Mouse (Mus musculus): ENCODE results near the gene Aox3. TPM values are rescaled to one million over a fixed set of nuclear protein-coding genes. Genes with fewer than 3 reads are reported as not detected.

Gene Aox3
- polyA plus RNA-seq, 1 experiment from 2014 or later, result 1.1 TPM

- H3K4me1 ChIP-seq (ENCODE audit: control insufficient read depth, insufficient read depth, low read length), result no peaks in the 10 kb centered on the region
- 13% methylated on average over 10 of the region's 10 CpGs for WGBS
- no peaks in the 10 kb centered on the region for H3K9me3 ChIP-seq (ENCODE audit: control insufficient read depth, low read length)
- H3K36me3 ChIP-seq (ENCODE audit: control insufficient read depth, insufficient read depth, low read length), result no peaks in the 10 kb centered on the region
- no peak overlapping the region for H3K4me2 ChIP-seq (ENCODE audit: low read depth, severe bottlenecking)
- H3K9ac ChIP-seq (ENCODE audit: low read length), result no peak overlapping the region
- H3K4me3 ChIP-seq (ENCODE audit: low read depth, low read length), result no peak overlapping the region
- ATAC-seq (ENCODE audit: insufficient number of reproducible peaks, low FRiP score, low TSS enrichment, low read depth) (no peak), DNase-seq (ENCODE audit: low spot score) (no peak)
- no peaks in the 10 kb centered on the region for H3K27me3 ChIP-seq (ENCODE audit: control insufficient read depth, insufficient read depth, low read length)
- no peak overlapping the region for H3K27ac ChIP-seq (replicated peaks; ENCODE audit: low read depth, low read length)
Measured at GRCm38 (mm10) chr1:58195541-58195940, 82.6 kb downstream of the Aox3 start.

- Histone ChIP-seq H3K27me3 (ENCODE audit: control insufficient read depth, insufficient read depth, low read length) (no peaks in the 10 kb centered on the region), H3K9ac (ENCODE audit: low read length) (no peak overlapping the region), H3K9me3 (ENCODE audit: control insufficient read depth, low read length) (no peaks in the 10 kb centered on the region), H3K4me1 (ENCODE audit: control insufficient read depth, insufficient read depth, low read length) (no peaks in the 10 kb centered on the region), H3K27ac (replicated peaks; ENCODE audit: low read depth, low read length) (no peak overlapping the region), H3K4me3 (ENCODE audit: low read depth, low read length) (no peak overlapping the region), H3K36me3 (ENCODE audit: control insufficient read depth, insufficient read depth, low read length) (no peaks in the 10 kb centered on the region), H3K4me2 (ENCODE audit: low read depth, severe bottlenecking) (no peak overlapping the region)
- ATAC-seq (ENCODE audit: insufficient number of reproducible peaks, low FRiP score, low TSS enrichment, low read depth) (no peak), DNase-seq (ENCODE audit: low spot score) (no peak)
- 46% methylated on average over 9 of the region's 9 CpGs for WGBS
Measured at GRCm38 (mm10) chr1:58197023-58197422, 84.1 kb downstream of the Aox3 start.

- DNase-seq (ENCODE audit: low spot score) (no peak), ATAC-seq (ENCODE audit: insufficient number of reproducible peaks, low FRiP score, low TSS enrichment, low read depth) (no peak)
- 80% methylated on average over 4 of the region's 4 CpGs for WGBS
- Histone ChIP-seq H3K4me1 (ENCODE audit: control insufficient read depth, insufficient read depth, low read length) (no peaks in the 10 kb centered on the region), H3K4me2 (ENCODE audit: low read depth, severe bottlenecking) (no peak overlapping the region), H3K4me3 (ENCODE audit: low read depth, low read length) (no peak overlapping the region), H3K9me3 (ENCODE audit: control insufficient read depth, low read length) (no peaks in the 10 kb centered on the region), H3K27ac (replicated peaks; ENCODE audit: low read depth, low read length) (no peak overlapping the region), H3K9ac (ENCODE audit: low read length) (no peak overlapping the region), H3K36me3 (ENCODE audit: control insufficient read depth, insufficient read depth, low read length) (no peaks in the 10 kb centered on the region), H3K27me3 (ENCODE audit: control insufficient read depth, insufficient read depth, low read length) (no peaks in the 10 kb centered on the region)
Measured at GRCm38 (mm10) chr1:58198386-58198785, 85.5 kb downstream of the Aox3 start.

GRCm38 (mm10) chr1:58210203-58210602 is 97.3 kb downstream of the Aox3 start, which contains the start of gene Aox4:
Gene Aox4, plus strand, starts transcription at chr1:58210397.
- ATAC-seq (ENCODE audit: insufficient number of reproducible peaks, low FRiP score, low TSS enrichment, low read depth) (no peak), DNase-seq (ENCODE audit: low spot score) (no peak)
- 69% methylated on average over 17 of the region's 17 CpGs for WGBS
- Histone ChIP-seq H3K4me3 (ENCODE audit: low read depth, low read length) (no peak within 1 kb of the TSS), H3K9ac (ENCODE audit: low read length) (no peak within 1 kb of the TSS), H3K4me1 (ENCODE audit: control insufficient read depth, insufficient read depth, low read length) (peaks cover 3% of the 10 kb centered on the region; the same call in 1 of the 2 replicates), H3K27me3 (ENCODE audit: control insufficient read depth, insufficient read depth, low read length) (no peaks in the 10 kb centered on the region), H3K4me2 (ENCODE audit: low read depth, severe bottlenecking) (no peak within 1 kb of the TSS), H3K36me3 (ENCODE audit: control insufficient read depth, insufficient read depth, low read length) (no peaks in the 10 kb centered on the region), H3K27ac (replicated peaks; ENCODE audit: low read depth, low read length) (no peak within 1 kb of the TSS), H3K9me3 (ENCODE audit: control insufficient read depth, low read length) (no peaks in the 10 kb centered on the region)

- no peaks in the 10 kb centered on the region for H3K36me3 ChIP-seq (ENCODE audit: control insufficient read depth, insufficient read depth, low read length)
- H3K9me3 ChIP-seq (ENCODE audit: control insufficient read depth, low read length), result no peaks in the 10 kb centered on the region
- DNase-seq (ENCODE audit: low spot score) (no peak), ATAC-seq (ENCODE audit: insufficient number of reproducible peaks, low FRiP score, low TSS enrichment, low read depth) (no peak)
- H3K9ac ChIP-seq (ENCODE audit: low read length), result no peak overlapping the region
- H3K4me1 ChIP-seq (ENCODE audit: control insufficient read depth, insufficient read depth, low read length), result peaks cover 3% of the 10 kb centered on the region; the same call in 1 of the 2 replicates
- WGBS, result 79% methylated on average over 7 of the region's 7 CpGs
- H3K27me3 ChIP-seq (ENCODE audit: control insufficient read depth, insufficient read depth, low read length), result no peaks in the 10 kb centered on the region
- no peak overlapping the region for H3K4me2 ChIP-seq (ENCODE audit: low read depth, severe bottlenecking)
- no peak overlapping the region for H3K27ac ChIP-seq (replicated peaks; ENCODE audit: low read depth, low read length)
- no peak overlapping the region for H3K4me3 ChIP-seq (ENCODE audit: low read depth, low read length)
Measured at GRCm38 (mm10) chr1:58212805-58213204, 99.9 kb downstream of the Aox3 start.

GRCm38 (mm10) chr1:58213838-58214237 is 100.9 kb downstream of the Aox3 start:
- Histone ChIP-seq H3K27me3 (ENCODE audit: control insufficient read depth, insufficient read depth, low read length) (no peaks in the 10 kb centered on the region), H3K27ac (replicated peaks; ENCODE audit: low read depth, low read length) (no peak overlapping the region), H3K9ac (ENCODE audit: low read length) (no peak overlapping the region), H3K4me1 (ENCODE audit: control insufficient read depth, insufficient read depth, low read length) (peaks cover 3% of the 10 kb centered on the region; the same call in 1 of the 2 replicates), H3K4me3 (ENCODE audit: low read depth, low read length) (no peak overlapping the region), H3K36me3 (ENCODE audit: control insufficient read depth, insufficient read depth, low read length) (no peaks in the 10 kb centered on the region), H3K4me2 (ENCODE audit: low read depth, severe bottlenecking) (no peak overlapping the region), H3K9me3 (ENCODE audit: control insufficient read depth, low read length) (no peaks in the 10 kb centered on the region)
- 73% methylated on average over 5 of the region's 5 CpGs for WGBS
- ATAC-seq (ENCODE audit: insufficient number of reproducible peaks, low FRiP score, low TSS enrichment, low read depth), result no peak
- DNase-seq (ENCODE audit: low spot score), result no peak

GRCm38 (mm10) chr1:58215353-58215752 is 102.4 kb downstream of the Aox3 start:
- no peak overlapping the region for H3K4me3 ChIP-seq (ENCODE audit: low read depth, low read length)
- WGBS, result 92% methylated on average over 4 of the region's 4 CpGs
- H3K4me2 ChIP-seq (ENCODE audit: low read depth, severe bottlenecking), result no peak overlapping the region

GRCm38 (mm10) chr1:58215956-58216532 is 103.1 kb downstream of the Aox3 start:
- H3K4me3 ChIP-seq (ENCODE audit: low read depth, low read length), result no peak overlapping the region
- ATAC-seq (ENCODE audit: insufficient number of reproducible peaks, low FRiP score, low TSS enrichment, low read depth), result no peak
- H3K9ac ChIP-seq (ENCODE audit: low read length), result no peak overlapping the region
- no peak overlapping the region for H3K27ac ChIP-seq (replicated peaks; ENCODE audit: low read depth, low read length)
- H3K4me2 ChIP-seq (ENCODE audit: low read depth, severe bottlenecking), result no peak overlapping the region
- H3K4me1 ChIP-seq (ENCODE audit: control insufficient read depth, insufficient read depth, low read length), result peaks cover 3% of the 10 kb centered on the region; the same call in 1 of the 2 replicates
- DNase-seq (ENCODE audit: low spot score), result no peak
- 90% methylated on average over 7 of the region's 7 CpGs for WGBS
- no peaks in the 10 kb centered on the region for H3K9me3 ChIP-seq (ENCODE audit: control insufficient read depth, low read length)
- no peaks in the 10 kb centered on the region for H3K36me3 ChIP-seq (ENCODE audit: control insufficient read depth, insufficient read depth, low read length)
- no peaks in the 10 kb centered on the region for H3K27me3 ChIP-seq (ENCODE audit: control insufficient read depth, insufficient read depth, low read length)

More at GRCm38 (mm10) chr1:58215353-58215752, 102.4 kb downstream of the Aox3 start:
- Histone ChIP-seq H3K27ac (replicated peaks; ENCODE audit: low read depth, low read length) (no peak overlapping the region), H3K9ac (ENCODE audit: low read length) (no peak overlapping the region), H3K27me3 (ENCODE audit: control insufficient read depth, insufficient read depth, low read length) (no peaks in the 10 kb centered on the region), H3K9me3 (ENCODE audit: control insufficient read depth, low read length) (no peaks in the 10 kb centered on the region), H3K36me3 (ENCODE audit: control insufficient read depth, insufficient read depth, low read length) (no peaks in the 10 kb centered on the region), H3K4me1 (ENCODE audit: control insufficient read depth, insufficient read depth, low read length) (peaks cover 3% of the 10 kb centered on the region; the same call in 1 of the 2 replicates)
- no peak for DNase-seq (ENCODE audit: low spot score)
- ATAC-seq (ENCODE audit: insufficient number of reproducible peaks, low FRiP score, low TSS enrichment, low read depth), result no peak

GRCm38 (mm10) chr1:58221070-58221469 is 108.1 kb downstream of the Aox3 start:
- WGBS, result 74% methylated on average over 6 of the region's 6 CpGs
- no peak overlapping the region for H3K9ac ChIP-seq (ENCODE audit: low read length)
- H3K27ac ChIP-seq (replicated peaks; ENCODE audit: low read depth, low read length), result no peak overlapping the region
- H3K27me3 ChIP-seq (ENCODE audit: control insufficient read depth, insufficient read depth, low read length), result no peaks in the 10 kb centered on the region
- no peaks in the 10 kb centered on the region for H3K9me3 ChIP-seq (ENCODE audit: control insufficient read depth, low read length)
- H3K4me3 ChIP-seq (ENCODE audit: low read depth, low read length), result no peak overlapping the region
- DNase-seq (ENCODE audit: low spot score), result no peak
- no peaks in the 10 kb centered on the region for H3K36me3 ChIP-seq (ENCODE audit: control insufficient read depth, insufficient read depth, low read length)
- ATAC-seq (ENCODE audit: insufficient number of reproducible peaks, low FRiP score, low TSS enrichment, low read depth), result no peak
- H3K4me2 ChIP-seq (ENCODE audit: low read depth, severe bottlenecking), result no peak overlapping the region
- H3K4me1 ChIP-seq (ENCODE audit: control insufficient read depth, insufficient read depth, low read length), result no peaks in the 10 kb centered on the region
